26 mouse cellular contexts compared by ENCODE assay signal in the genomic region with DNA sequence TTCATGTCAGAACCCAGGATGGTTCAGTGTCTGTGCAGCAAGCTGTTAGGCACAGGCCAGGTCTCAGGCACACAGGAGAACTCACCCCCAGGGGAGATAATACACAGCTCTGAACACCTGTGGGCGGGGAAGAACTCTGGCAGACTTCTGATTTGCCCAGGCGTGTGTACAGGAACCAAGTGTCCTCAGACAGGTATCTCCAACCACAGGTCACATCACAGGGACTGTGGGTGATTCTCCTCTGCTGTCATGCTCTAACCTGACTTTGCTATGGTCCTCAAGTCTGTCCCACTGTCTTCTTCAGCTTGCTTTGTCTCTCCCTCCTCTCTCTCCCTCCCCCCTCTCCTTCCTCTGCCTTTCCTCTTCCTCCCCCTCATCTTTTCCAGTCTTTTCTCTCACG. TPM values are rescaled to one million over a fixed set of nuclear protein-coding genes. Genes with fewer than 3 reads are reported as not detected.
A peak's percentile ranks its signal among the peaks of the same experiment; 100 is the strongest.
DNase-seq lines count a peak whose midpoint lies in the region; ATAC-seq lines count a peak whose summit lies in the region.
"Had no signal": no experiment of that assay in that cellular context is flagged by ENCODE, and none has a peak within 500 bp of the region (broad histone marks: within the 10 kb centered on the region; RNA-seq: fewer than 3 reads in every experiment).

A gene (minus strand): TSS at position 101 of the 400 bp plus-strand sequence.

- no peaks in the 10 kb centered on the region for H3K4me1 ChIP-seq in heart, embryonic 12.5 days (replicated peaks)
- H3K4me1 ChIP-seq: forebrain, embryonic 13.5 days; forebrain, embryonic 15.5 days had no signal

- ATAC-seq in heart, embryonic 12.5 days (ENCODE audit: insufficient number of reproducible peaks, low FRiP score): no peak
- no peak for ATAC-seq in megakaryocyte progenitor cell, adult 5-6 weeks (replicated peaks; ENCODE audit: poor library complexity)
- ATAC-seq: activated CD4-positive, CD25-positive, alpha-beta regulatory T cell, adult 4 months; forebrain, embryonic 13.5 days; forebrain, embryonic 15.5 days; forebrain, postnatal 0 days; Patski had no signal

- no peaks in the 10 kb centered on the region for H3K9me3 ChIP-seq in heart, embryonic 12.5 days (replicated peaks)
- H3K9me3 ChIP-seq: forebrain, embryonic 13.5 days; forebrain, embryonic 15.5 days; G1E had no signal

- H3K27me3 ChIP-seq in heart, embryonic 12.5 days (replicated peaks): peaks cover 11% of the 10 kb centered on the region
- H3K27me3 ChIP-seq: forebrain, embryonic 13.5 days; forebrain, embryonic 15.5 days had no signal

- no peaks in the 10 kb centered on the region for H3K36me3 ChIP-seq in heart, embryonic 12.5 days
- H3K36me3 ChIP-seq: forebrain, embryonic 15.5 days; G1E had no signal

- WGBS in heart, embryonic 12.5 days: 51% methylated on average over 3 of the region's 3 CpGs

- no peak within 1 kb of the TSS for H3K4me2 ChIP-seq in heart, embryonic 12.5 days
- H3K4me2 ChIP-seq: forebrain, embryonic 13.5 days; forebrain, embryonic 15.5 days had no signal

- no peak within 1 kb of the TSS for H3K4me3 ChIP-seq in heart, embryonic 12.5 days
- H3K4me3 ChIP-seq: forebrain, embryonic 13.5 days; forebrain, embryonic 15.5 days had no signal

- no peak within 1 kb of the TSS for H3K9ac ChIP-seq in heart, embryonic 12.5 days
- H3K9ac ChIP-seq: forebrain, embryonic 13.5 days; forebrain, embryonic 15.5 days; forebrain, postnatal 0 days had no signal

- H3K27ac ChIP-seq in heart, embryonic 12.5 days (ENCODE audit: poor library complexity, severe bottlenecking): no peak within 1 kb of the TSS
- H3K27ac ChIP-seq: forebrain, embryonic 13.5 days; forebrain, embryonic 15.5 days had no signal

- peak; percentile 74 for DNase-seq in heart, adult 11 months
- peak; percentile 14 for DNase-seq in urinary bladder, postnatal 14 days (ENCODE audit: low spot score)
- DNase-seq in urinary bladder, postnatal 25 days (ENCODE audit: low spot score): no peak
- no peak for DNase-seq in gonadal fat pad, adult 2 months (ENCODE audit: low read depth)
- DNase-seq: adrenal gland, adult 8-10 months; adrenal gland, postnatal 14 days; adrenal gland, postnatal 36 days; cerebellum, adult 11-12 months; cerebellum, adult 2 months; cerebellum, adult 9-10 months; cerebellum, postnatal 10 days; cerebellum, postnatal 25 days; forebrain, postnatal 0 days had no signal

RNA-seq across cellular contexts. Expression of the gene that starts here (rescaled TPM):
- not detected in 2 replicates for polyA plus RNA-seq in heart, embryonic 12.5 days (2016; fragmentation: Nextera tagmentation; extraction: Ambion mirVana)
- 13.0 and 17.6 TPM in 2 replicates for polyA plus RNA-seq in gonadal fat pad, adult 2 months (2012; rRNA removed)
- total RNA-seq in megakaryocyte progenitor cell, adult 5-6 weeks (2015): not detected in 2 replicates
- total RNA-seq in megakaryocyte progenitor cell, adult 5-6 weeks (2017): not detected in 2 replicates
- total RNA-seq: adrenal gland, adult 18-20 months; adrenal gland, adult 8-10 months; adrenal gland, postnatal 14 days; adrenal gland, postnatal 36 days; forebrain, postnatal 0 days had no signal
- polyA plus RNA-seq: activated CD4-positive, CD25-positive, alpha-beta regulatory T cell, adult 4 months; C2C12; cortical plate, adult 2 months; embryonic facial prominence, embryonic 11.5 days; embryonic facial prominence, embryonic 14.5 days; forebrain, embryonic 11.5 days; forebrain, embryonic 13.5 days; forebrain, embryonic 15.5 days; forebrain, postnatal 0 days; G1E; Patski had no signal

Comparison
In these comparisons a context has a peak if more than half of its experiments do, and no peak if none do; other contexts are left out.
1. RNA of the gene that starts here (polyA plus RNA-seq): 13.0 to 17.6 TPM in gonadal fat pad, adult 2 months; not detected in heart, embryonic 12.5 days; every median in the first group is over 10 times any median in the second.
2. DNase-seq: peak in heart, adult 11 months (single experiment) and urinary bladder, postnatal 14 days (single experiment); none in urinary bladder, postnatal 25 days (single experiment) and gonadal fat pad, adult 2 months (single experiment).